Mouse (Mus musculus) embryonic facial prominence, embryonic 14.5 days (tissue): ENCODE measurements around the gene Slc17a5. TPM values are rescaled to one million over a fixed set of nuclear protein-coding genes. Genes with fewer than 3 reads are reported as not detected.

Experiments used
- ATAC-seq: fragments of 200-750 bp; cut with Nextera tagmentation; 2 replicates; pipeline ENCODE4 v1.8.0; 2017; ENCODE audit warnings: low read depth, moderate number of reproducible peaks, moderate TSS enrichment
- DNase-seq: peaks from one replicate; pipeline ENCODE4 v3.0.0-alpha.2; 2015; ENCODE audit warnings: low spot score
- H3K27ac ChIP-seq: fragments of 300-500 bp; sonication (generic); replicated peaks from 2 replicates; pipeline ENCODE4 v1.5.1; 2014; ENCODE audit warnings: low read depth, mild to moderate bottlenecking, low read length, moderate library complexity
- H3K27me3 ChIP-seq: fragments of 300-500 bp; sonication (generic); replicated peaks from 2 replicates; pipeline ENCODE4 v1.6.1; 2014; ENCODE audit warnings: low read length; ENCODE audit not compliant: control insufficient read depth, insufficient read depth
- H3K36me3 ChIP-seq: fragments of 300-500 bp; sonication (generic); 2 replicates; pipeline ENCODE4 v1.6.1; 2014; ENCODE audit warnings: low read length, mixed read lengths; ENCODE audit not compliant: control insufficient read depth, insufficient read depth
- H3K4me1 ChIP-seq: fragments of 300-500 bp; sonication (generic); 2 replicates; pipeline ENCODE4 v1.6.1; 2014; ENCODE audit warnings: antibody characterized with exemption, low read length; ENCODE audit not compliant: control insufficient read depth, insufficient read depth
- H3K4me2 ChIP-seq: fragments of 300-500 bp; sonication (generic); 2 replicates; pipeline ENCODE4 v1.6.1; 2014; ENCODE audit warnings: low read depth, mild to moderate bottlenecking, low read length, moderate library complexity, mixed read lengths
- H3K4me3 ChIP-seq: fragments of 300-500 bp; sonication (generic); 2 replicates; pipeline ENCODE4 v1.5.1; 2014; ENCODE audit warnings: low read depth, mild to moderate bottlenecking, low read length
- H3K9ac ChIP-seq: fragments of 300-500 bp; sonication (generic); 2 replicates; pipeline ENCODE4 v1.6.1; 2014; ENCODE audit warnings: low read depth, mild to moderate bottlenecking, low read length, moderate library complexity, mixed read lengths
- H3K9me3 ChIP-seq: fragments of 300-500 bp; sonication (generic); 2 replicates; pipeline ENCODE4 v1.6.1; 2016; ENCODE audit warnings: low read length; ENCODE audit not compliant: control insufficient read depth
- WGBS: fragments of 180-500 bp; shearing (Covaris S2); extraction: QIAGEN DNeasy Blood & Tissue Kit; methylation state at CpG from one replicate; pipeline ENCODE4 v1.1.7; 2014; 5-methylcytosine and 5-hydroxymethylcytosine counted together
- polyA plus RNA-seq: library from polyadenylated mRNA; unstranded; fragments of >200 nt; fragmentation: Nextera tagmentation; extraction: Ambion mirVana; gene quantifications from 2 replicates; pipeline ENCODE4 v1.2.1, GENCODE M21; 2014

Slc17a5 gene
- polyA plus RNA-seq, 1 experiment from 2014 or later = 13.1 TPM

DNA sequence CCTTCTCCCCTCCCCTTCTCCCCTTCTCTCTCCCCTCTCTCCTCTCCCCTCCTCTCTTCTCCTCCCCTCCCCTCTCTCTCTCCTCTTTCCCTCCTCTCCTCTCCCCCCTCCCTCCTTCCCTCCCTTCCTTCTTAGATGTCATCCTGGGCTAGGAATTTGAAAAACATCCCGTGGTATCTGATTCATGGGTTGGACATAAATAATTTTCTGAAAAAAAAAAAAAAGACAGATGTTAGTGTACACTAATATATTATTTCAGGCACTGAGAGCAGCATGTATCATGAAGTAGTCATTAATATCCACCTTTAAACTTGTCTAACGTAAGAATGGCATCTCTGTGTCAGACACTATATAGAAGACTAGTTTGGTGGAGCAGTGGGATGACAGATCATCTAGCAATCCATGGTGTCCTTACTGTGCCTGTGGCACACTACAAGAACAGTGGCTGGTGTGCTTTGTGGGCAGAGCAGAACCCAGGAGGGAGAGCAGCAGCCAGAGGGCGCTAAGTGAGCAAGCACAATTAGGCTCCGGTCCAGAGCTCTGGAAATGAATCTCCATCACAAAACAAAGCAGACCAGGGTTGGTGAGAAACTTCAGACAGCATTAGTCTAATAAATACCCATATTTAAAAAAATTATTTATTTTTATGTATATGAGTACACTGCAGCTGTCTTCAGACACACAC lies 13.3 kb upstream of the Slc17a5 start:
- no peak overlapping the region for H3K4me3 ChIP-seq

DNA sequence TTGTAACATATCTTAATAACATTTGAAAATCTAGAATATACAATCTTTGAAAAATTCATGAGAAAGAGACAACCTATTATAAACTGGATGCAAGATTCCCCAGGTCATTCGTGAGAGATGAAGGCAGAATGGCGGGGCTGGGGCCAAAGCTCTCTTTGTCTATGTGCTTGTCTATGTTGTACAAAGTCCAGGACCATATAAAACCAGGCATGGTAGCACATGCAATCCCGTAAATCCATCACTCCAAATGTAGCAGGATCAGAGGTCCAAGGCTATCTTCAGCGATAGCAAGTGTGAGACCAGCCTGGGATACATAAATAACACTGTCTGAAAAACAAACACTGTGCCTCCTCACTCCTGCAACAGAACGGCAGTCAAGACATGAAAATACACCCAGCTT lies 12.1 kb upstream of the Slc17a5 start:
- no peaks in the 10 kb centered on the region for H3K27me3 ChIP-seq
- no peaks in the 10 kb centered on the region for H3K36me3 ChIP-seq
- H3K9ac ChIP-seq = no peak overlapping the region
- H3K9me3 ChIP-seq = no peaks in the 10 kb centered on the region
- no peak overlapping the region for H3K4me2 ChIP-seq
- no peak overlapping the region for H3K4me3 ChIP-seq
- WGBS = 80% methylated on average over 5 of the region's 5 CpGs
- ATAC-seq = no peak
- H3K4me1 ChIP-seq = no peaks in the 10 kb centered on the region
- no peak overlapping the region for H3K27ac ChIP-seq
- DNase-seq = no peak

More for the DNA sequence above, 13.3 kb upstream of the Slc17a5 start:
- no peaks in the 10 kb centered on the region for H3K9me3 ChIP-seq
- ATAC-seq (0 out of 2 replicates have a peak, but pooled peaks have one; percentile 33), DNase-seq (no peak)
- H3K27ac ChIP-seq = no peak overlapping the region
- WGBS = 66% methylated on average over 4 of the region's 4 CpGs
- no peaks in the 10 kb centered on the region for H3K27me3 ChIP-seq
- no peak overlapping the region for H3K4me2 ChIP-seq
- H3K4me1 ChIP-seq = no peaks in the 10 kb centered on the region
- H3K36me3 ChIP-seq = no peaks in the 10 kb centered on the region
- H3K9ac ChIP-seq = no peak overlapping the region

DNA sequence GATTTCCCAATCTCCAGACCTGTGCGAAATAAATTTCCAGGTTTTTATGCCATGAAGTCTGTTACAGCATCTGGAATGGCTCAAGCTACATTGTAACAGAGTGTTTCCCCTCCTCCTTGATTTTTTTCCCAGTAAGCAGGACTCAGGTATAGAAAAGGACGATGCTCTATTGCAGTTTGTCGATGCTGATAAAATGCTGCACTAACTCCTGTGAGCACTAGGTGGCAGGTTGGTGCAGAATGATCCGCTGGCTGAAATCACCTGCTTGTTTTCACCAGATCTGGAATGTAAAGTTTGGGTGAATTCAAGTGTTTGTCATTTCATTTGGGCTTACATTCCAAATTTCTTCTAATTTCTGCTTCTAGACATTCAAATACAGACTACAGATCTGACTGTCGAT lies 9.0 kb upstream of the Slc17a5 start:
- WGBS = 6% methylated on average over 5 of the region's 5 CpGs

DNA sequence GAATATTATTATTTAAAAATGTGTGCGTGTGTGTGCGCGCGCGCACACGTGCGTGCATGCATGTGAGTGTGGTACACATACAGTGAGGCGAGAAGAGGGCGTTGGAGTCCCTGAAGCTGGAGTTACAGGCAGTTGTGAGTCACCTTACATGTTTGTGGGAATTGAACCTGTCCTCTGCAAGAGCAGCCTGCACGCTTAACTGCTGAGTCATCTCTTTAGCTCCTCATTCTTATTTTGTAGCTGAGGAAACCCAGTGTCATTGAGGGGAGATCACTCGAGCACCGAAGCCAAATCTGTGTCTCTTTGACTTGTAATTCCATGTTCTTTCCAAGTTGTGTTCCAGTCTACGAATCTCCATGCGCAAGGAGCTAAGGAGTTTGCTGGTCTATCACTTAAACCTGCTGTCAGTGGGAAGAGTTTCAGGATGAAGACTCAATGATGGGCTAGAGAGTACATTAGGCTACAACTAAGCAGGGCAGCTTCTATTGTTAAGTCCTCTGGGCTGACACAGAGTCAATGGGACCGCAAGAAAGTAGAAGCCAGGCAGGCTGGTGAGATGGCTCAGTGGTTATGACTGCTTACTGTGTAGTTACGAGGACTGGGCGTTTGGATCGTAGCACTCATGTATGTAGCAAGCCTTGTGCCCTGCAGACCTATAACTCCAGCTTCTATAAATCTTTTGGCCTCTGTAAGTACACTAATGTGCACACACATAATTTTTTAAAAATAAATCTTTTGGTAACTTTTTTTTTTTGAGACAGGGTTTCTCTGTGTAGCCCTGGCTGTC lies 8.1 kb upstream of the Slc17a5 start:
- WGBS = 90% methylated on average over 18 of the region's 18 CpGs
- no peaks in the 10 kb centered on the region for H3K27me3 ChIP-seq
- H3K36me3 ChIP-seq = no peaks in the 10 kb centered on the region
- no peak for ATAC-seq
- H3K4me2 ChIP-seq = no peak overlapping the region
- no peak for DNase-seq
- no peak overlapping the region for H3K9ac ChIP-seq
- H3K9me3 ChIP-seq = no peaks in the 10 kb centered on the region
- H3K27ac ChIP-seq = no peak overlapping the region
- H3K4me1 ChIP-seq = no peaks in the 10 kb centered on the region
- no peak overlapping the region for H3K4me3 ChIP-seq

More for the DNA sequence above, 9.0 kb upstream of the Slc17a5 start:
- Histone ChIP-seq H3K4me1 (no peaks in the 10 kb centered on the region), H3K36me3 (no peaks in the 10 kb centered on the region), H3K9ac (no peak overlapping the region), H3K4me2 (no peak overlapping the region), H3K27me3 (no peaks in the 10 kb centered on the region), H3K4me3 (no peak overlapping the region), H3K9me3 (no peaks in the 10 kb centered on the region), H3K27ac (no peak overlapping the region)
- ATAC-seq (no peak), DNase-seq (no peak)

DNA sequence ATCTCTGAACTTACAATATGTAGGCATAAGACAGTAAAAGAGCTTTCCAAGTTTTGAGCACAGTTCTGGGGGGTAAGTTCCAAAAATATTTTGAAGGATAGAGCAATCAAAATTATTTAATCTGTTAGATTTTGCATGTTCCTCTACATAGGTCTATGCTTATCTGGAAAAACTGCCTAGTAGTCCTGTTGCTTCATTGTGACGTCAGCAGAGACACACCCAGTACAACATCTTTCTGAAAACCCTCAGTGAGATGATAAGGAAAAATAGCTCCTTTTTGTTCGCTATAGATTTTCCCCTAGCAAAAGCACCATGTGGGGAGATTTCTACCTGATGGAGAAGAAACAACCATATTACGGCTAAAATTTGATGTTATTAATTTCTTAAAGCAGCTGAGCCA lies 7.4 kb upstream of the Slc17a5 start:
- no peaks in the 10 kb centered on the region for H3K36me3 ChIP-seq
- H3K27me3 ChIP-seq = no peaks in the 10 kb centered on the region
- H3K9me3 ChIP-seq = no peaks in the 10 kb centered on the region
- no peaks in the 10 kb centered on the region for H3K4me1 ChIP-seq
- no peak overlapping the region for H3K4me2 ChIP-seq
- no peak for DNase-seq
- WGBS = 84% methylated on average over 3 of the region's 3 CpGs
- H3K9ac ChIP-seq = no peak overlapping the region
- no peak for ATAC-seq
- H3K4me3 ChIP-seq = no peak overlapping the region
- no peak overlapping the region for H3K27ac ChIP-seq

DNA sequence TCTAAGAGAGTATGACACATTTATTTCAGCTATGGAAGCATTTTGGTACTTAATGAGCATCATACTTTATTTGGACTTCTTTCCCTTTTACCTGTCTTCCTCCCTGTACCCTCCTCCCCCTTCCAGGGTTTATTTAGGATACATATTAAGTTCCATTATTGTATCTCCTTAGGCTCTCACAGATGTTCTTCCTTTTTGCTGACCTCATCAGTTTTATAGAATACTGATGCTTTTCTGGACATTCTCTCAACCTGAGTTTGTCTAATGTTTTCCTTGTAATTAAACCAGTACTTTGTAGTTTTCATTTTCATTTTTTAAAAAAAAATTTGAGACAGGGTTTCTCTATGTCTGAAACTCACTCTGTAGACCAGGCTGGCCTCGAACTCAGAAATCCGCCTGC lies 2.6 kb upstream of the Slc17a5 start:
- peaks cover 9% of the 10 kb centered on the region for H3K4me1 ChIP-seq
- DNase-seq (no peak), ATAC-seq (no peak)
- H3K27me3 ChIP-seq = no peaks in the 10 kb centered on the region
- H3K9me3 ChIP-seq = no peaks in the 10 kb centered on the region
- no peaks in the 10 kb centered on the region for H3K36me3 ChIP-seq
- no peak overlapping the region for H3K27ac ChIP-seq
- WGBS = 99% methylated on average over 2 of the region's 2 CpGs
- H3K4me3 ChIP-seq = no peak overlapping the region
- no peak overlapping the region for H3K4me2 ChIP-seq
- H3K9ac ChIP-seq = no peak overlapping the region

DNA sequence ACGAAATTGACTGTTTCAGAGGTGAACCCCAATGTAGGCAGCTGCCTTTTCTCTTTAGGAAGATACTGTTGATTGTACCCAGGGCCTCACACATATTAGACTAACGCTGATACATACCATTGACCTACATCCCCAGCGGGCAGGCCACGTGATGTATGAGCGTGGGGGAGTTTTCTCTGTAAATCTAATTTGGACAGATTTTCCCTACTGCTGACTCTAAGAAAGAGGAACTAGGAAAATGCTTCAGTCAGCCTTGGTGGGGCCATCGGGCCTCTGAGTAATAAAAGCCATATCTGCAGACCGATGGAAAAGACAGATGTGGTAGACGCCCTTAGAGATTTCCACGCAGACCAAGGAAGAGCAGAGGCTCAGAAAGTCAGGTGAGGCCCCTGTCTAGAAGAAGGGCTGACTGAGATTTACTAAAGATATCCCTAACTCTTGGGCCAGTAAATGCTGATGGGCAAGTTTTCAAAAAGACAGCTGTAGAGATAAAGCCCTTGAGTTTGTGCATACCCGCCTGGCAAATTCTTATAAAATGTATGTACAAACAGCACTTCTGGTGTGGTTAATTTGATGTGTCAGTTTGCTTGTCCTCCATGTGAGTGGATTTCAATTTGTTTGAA lies 681 bp upstream of the Slc17a5 start:
- ATAC-seq = peak; percentile 31; the same call in 1 of the 2 replicates
- peak; percentile 53 for DNase-seq
- Histone ChIP-seq H3K27ac (peak overlapping the region; percentile 79), H3K4me2 (peak overlapping the region; percentile 68), H3K4me3 (peak overlapping the region; percentile 65), H3K9me3 (no peaks in the 10 kb centered on the region), H3K4me1 (peaks cover 9% of the 10 kb centered on the region), H3K36me3 (no peaks in the 10 kb centered on the region), H3K27me3 (no peaks in the 10 kb centered on the region), H3K9ac (peak overlapping the region; percentile 1; the same call in 1 of the 2 replicates)
- WGBS = 59% methylated on average over 10 of the region's 10 CpGs

DNA sequence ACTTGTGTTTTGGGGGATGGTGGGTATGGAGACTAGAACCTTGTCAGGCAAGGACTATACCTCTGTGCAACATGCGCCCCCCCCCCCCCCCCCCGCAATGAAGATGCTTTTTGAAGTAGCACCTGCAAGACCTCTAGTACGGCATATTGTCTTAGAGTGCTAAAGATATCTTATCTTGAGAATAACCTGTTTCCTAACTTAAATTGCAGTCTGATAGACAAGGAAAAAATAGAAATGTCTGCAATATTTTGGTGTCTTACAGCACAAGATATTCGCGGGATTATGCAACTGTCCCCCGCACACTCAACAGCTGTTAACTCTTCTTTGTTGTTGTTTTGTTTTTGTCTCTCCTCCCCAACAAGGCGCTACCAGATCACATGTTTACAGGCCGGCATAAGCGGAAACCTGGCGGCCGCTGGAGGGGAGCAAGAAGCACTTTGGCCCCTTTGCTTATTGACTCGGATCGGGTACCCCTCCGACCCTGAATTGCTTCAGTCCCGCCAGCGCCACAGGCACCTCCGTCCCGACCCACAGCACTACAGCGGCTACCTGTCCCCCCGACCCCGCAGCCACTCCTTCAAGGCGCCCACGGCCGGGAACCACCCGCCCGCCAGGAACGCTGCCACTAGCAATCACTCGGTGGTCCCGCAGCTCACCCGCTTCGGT lies 490 bp downstream of the Slc17a5 start:
- Histone ChIP-seq H3K4me3 (peak overlapping the region; percentile 65), H3K9ac (peak overlapping the region; percentile 72), H3K36me3 (no peaks in the 10 kb centered on the region), H3K27ac (peak overlapping the region; percentile 76), H3K4me1 (peaks cover 9% of the 10 kb centered on the region), H3K4me2 (peak overlapping the region; percentile 68), H3K27me3 (no peaks in the 10 kb centered on the region), H3K9me3 (no peaks in the 10 kb centered on the region)
- WGBS = 3% methylated on average over 25 of the region's 31 CpGs
- ATAC-seq = peak; percentile 12
- peak; percentile 50 for DNase-seq
